Mouse (Mus musculus) ES-CJ7 (cell line): Measurements from ENCODE around the gene Wbp11.

Experiments used
- DNase-seq: peaks from one replicate; pipeline ENCODE4 v3.0.0; 2011; ENCODE audit warnings: low read depth, low spot score

The Wbp11 gene

GRCm38 (mm10) chr6:136837323-136837722, 9.3 kb upstream of the Wbp11 start:
- no peak for DNase-seq

GRCm38 (mm10) chr6:136835352-136835751, 7.3 kb upstream of the Wbp11 start, which contains the start of gene Smco3:
Smco3 (minus strand) TSS chr6:136835452.
- no peak for DNase-seq

- DNase-seq, result no peak
Observed at GRCm38 (mm10) chr6:136831712-136832111, 3.7 kb upstream of the Wbp11 start.

GRCm38 (mm10) chr6:136828681-136829080, 648 bp upstream of the Wbp11 start:
- DNase-seq, result no peak

GRCm38 (mm10) chr6:136827516-136827880, 535 bp downstream of the Wbp11 start, which contains the start of gene BC049715:
BC049715 (plus strand) TSS chr6:136827626.
- peak; percentile 86 for DNase-seq

GRCm38 (mm10) chr6:136827116-136827515, 917 bp downstream of the Wbp11 start:
- no peak for DNase-seq

GRCm38 (mm10) chr6:136824987-136825386, 3.0 kb downstream of the Wbp11 start:
- no peak for DNase-seq

GRCm38 (mm10) chr6:136821086-136821485, 6.9 kb downstream of the Wbp11 start:
- no peak for DNase-seq

- no peak for DNase-seq
Observed at GRCm38 (mm10) chr6:136820381-136820780, 7.7 kb downstream of the Wbp11 start.

GRCm38 (mm10) chr6:136817549-136817948, 10.5 kb downstream of the Wbp11 start:
- no peak for DNase-seq

- no peak for DNase-seq
Observed at GRCm38 (mm10) chr6:136816826-136817225, 11.2 kb downstream of the Wbp11 start.

GRCm38 (mm10) chr6:136815381-136815780, 12.7 kb downstream of the Wbp11 start:
- DNase-seq, result no peak

- peak; percentile 72 for DNase-seq
Observed at GRCm38 (mm10) chr6:136813117-136813516, 14.9 kb downstream of the Wbp11 start.

- DNase-seq, result no peak
Observed at GRCm38 (mm10) chr6:136811196-136811595, 16.8 kb downstream of the Wbp11 start.

GRCm38 (mm10) chr6:136809673-136810072, 18.4 kb downstream of the Wbp11 start:
- DNase-seq, result no peak

GRCm38 (mm10) chr6:136809077-136809476, 19.0 kb downstream of the Wbp11 start:
- no peak for DNase-seq

- DNase-seq, result no peak
Observed at GRCm38 (mm10) chr6:136808631-136809046, 19.4 kb downstream of the Wbp11 start.

GRCm38 (mm10) chr6:136808014-136808417, 20.0 kb downstream of the Wbp11 start, which contains the start of gene H2afj:
H2afj (plus strand) TSS chr6:136808244.
- peak; percentile 99 for DNase-seq

- no peak for DNase-seq
Observed at GRCm38 (mm10) chr6:136807395-136808013, 20.5 kb downstream of the Wbp11 start.

GRCm38 (mm10) chr6:136806819-136807218, 21.2 kb downstream of the Wbp11 start:
- no peak for DNase-seq

- no peak for DNase-seq
Observed at GRCm38 (mm10) chr6:136805409-136805775, 22.6 kb downstream of the Wbp11 start.

GRCm38 (mm10) chr6:136804705-136805408, 23.2 kb downstream of the Wbp11 start:
- DNase-seq, result no peak
